Mouse (Mus musculus): ENCODE measurements around the gene Rfx7.
A peak's percentile ranks its signal among the peaks of the same experiment; 100 is the strongest.

DNA sequence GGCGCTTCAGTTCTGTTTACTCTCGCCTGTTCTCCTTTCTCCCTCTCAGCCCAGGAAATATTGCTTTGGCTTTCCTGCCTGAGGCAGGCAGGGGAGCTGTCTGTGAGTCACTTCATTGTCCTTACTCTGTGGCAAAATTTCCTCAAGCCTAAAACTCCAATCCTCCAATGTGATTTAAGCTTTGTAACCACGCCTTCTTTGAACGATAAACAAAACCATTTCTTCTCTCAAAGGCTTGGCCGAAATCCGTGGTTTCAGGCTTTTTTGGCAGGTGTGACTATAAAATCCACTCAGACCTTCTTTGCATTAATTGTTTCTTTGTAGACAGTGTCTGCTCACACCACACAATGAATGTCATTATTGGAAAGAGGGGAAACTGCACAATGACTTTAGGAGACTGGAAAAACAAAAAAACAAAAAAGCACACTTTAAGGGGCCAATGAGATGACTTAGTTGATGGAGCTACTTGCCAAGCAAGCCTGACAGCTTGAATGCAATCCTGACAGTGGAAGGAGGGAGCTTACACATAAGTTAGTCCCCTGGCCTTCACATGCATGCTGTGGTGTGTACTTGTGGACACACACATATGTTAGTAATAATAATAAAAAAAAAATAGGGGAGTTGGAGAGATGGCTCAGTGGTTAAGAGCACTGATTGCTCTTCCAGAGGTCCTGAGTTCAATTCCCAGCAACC, 112.5 kb downstream of the Rfx7 start:
- TF ChIP-seq POLR2A (IDR thresholded peaks at IDR 0.05; ENCODE audit: low read depth, low read length) (peak; percentile 62), CTCF (IDR thresholded peaks at IDR 0.05; ENCODE audit: borderline replicate concordance, insufficient read depth, low read length) (no peak)

All from embryonic fibroblast, embryonic 13.5 days (primary cell).